Mouse (Mus musculus): ENCODE measurements around the gene Gsta4. TPM values are rescaled to one million over a fixed set of nuclear protein-coding genes. Genes with fewer than 3 reads are reported as not detected.
"Not testable (repeated sequence)": the region's sequence is repeated elsewhere in the genome, so short reads cannot be mapped to it uniquely, and the experiment has no call there.

Gene Gsta4
- 107 and 112 TPM in 2 replicates for polyA plus RNA-seq (2015; fragmentation: Nextera tagmentation; extraction: Ambion mirVana)

DNA sequence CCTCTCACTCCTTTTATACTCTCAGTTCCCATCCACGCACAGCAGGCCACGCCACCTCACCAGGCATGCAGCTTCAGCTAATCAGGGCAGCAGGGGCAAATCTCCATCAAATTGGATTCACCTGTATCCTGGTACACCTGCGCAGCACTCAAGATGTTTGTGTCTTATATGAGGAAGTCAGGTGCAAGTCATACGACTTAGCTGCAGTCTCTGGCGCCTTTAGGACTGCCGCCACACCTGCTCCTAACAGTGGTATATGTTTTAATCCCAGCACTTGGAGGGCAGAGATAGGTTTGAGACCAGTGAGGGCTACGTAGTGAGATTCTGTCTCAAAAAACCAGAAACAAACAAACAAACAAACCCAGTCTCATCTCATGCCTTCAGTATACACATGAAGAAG is at the start of gene Gsta4:
Gsta4 (plus strand) TSS at position 301 of the 400 bp plus-strand sequence.
- H3K27me3 ChIP-seq (replicated peaks; ENCODE audit: insufficient read depth, low read length); H3K27ac ChIP-seq (ENCODE audit: low read length); ATAC-seq; H3K4me3 ChIP-seq (ENCODE audit: low read depth, low read length); H3K4me1 ChIP-seq (ENCODE audit: insufficient read depth, low read depth, low read length); H3K36me3 ChIP-seq (ENCODE audit: insufficient read depth, low read length); DNase-seq (ENCODE audit: low spot score); H3K4me2 ChIP-seq (replicated peaks; ENCODE audit: low read depth, low read length); H3K9me3 ChIP-seq (ENCODE audit: low read length); H3K9ac ChIP-seq (replicated peaks; ENCODE audit: low read depth): not testable (repeated sequence)
- 88% methylated on average over 3 of the region's 7 CpGs for WGBS

DNA sequence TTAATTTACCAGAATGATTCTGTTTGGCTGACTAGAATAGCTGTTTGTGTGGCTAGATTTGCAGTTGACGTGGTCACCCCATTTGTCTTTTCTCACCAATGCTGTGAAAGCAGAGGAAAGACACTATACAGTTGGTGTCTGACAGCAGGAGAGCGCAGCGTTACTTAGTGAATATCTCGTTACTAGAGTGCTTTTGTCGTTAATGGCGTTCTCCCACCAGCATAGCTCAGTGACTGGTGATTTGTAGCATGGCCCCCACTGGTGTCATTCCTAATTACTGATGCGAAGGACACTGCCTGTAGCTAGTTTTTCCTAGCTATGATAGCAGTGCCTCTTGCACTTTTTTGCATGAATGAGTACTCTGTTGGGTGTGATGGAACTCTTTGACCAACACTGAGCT is 46.9 kb upstream of the Gsta4 start:
- no peaks in the 10 kb centered on the region for H3K4me1 ChIP-seq (ENCODE audit: insufficient read depth, low read depth, low read length)
- no peaks in the 10 kb centered on the region for H3K27me3 ChIP-seq (replicated peaks; ENCODE audit: insufficient read depth, low read length)
- no peak overlapping the region for H3K9ac ChIP-seq (replicated peaks; ENCODE audit: low read depth)
- WGBS: 80% methylated on average over 7 of the region's 7 CpGs
- ATAC-seq (no peak), DNase-seq (ENCODE audit: low spot score) (no peak)
- no peak overlapping the region for H3K4me3 ChIP-seq (ENCODE audit: low read depth, low read length)
- H3K27ac ChIP-seq (ENCODE audit: low read length): no peak overlapping the region
- H3K9me3 ChIP-seq (ENCODE audit: low read length): no peaks in the 10 kb centered on the region
- TF ChIP-seq CTCF (IDR thresholded peaks at IDR 0.05) (no peak), EP300 (IDR thresholded peaks at IDR 0.05) (no peak)
- no peak overlapping the region for H3K4me2 ChIP-seq (replicated peaks; ENCODE audit: low read depth, low read length)
- H3K36me3 ChIP-seq (ENCODE audit: insufficient read depth, low read length): 0 out of 2 replicates have a peak, but pooled peaks cover 9% of the 10 kb centered on the region

DNA sequence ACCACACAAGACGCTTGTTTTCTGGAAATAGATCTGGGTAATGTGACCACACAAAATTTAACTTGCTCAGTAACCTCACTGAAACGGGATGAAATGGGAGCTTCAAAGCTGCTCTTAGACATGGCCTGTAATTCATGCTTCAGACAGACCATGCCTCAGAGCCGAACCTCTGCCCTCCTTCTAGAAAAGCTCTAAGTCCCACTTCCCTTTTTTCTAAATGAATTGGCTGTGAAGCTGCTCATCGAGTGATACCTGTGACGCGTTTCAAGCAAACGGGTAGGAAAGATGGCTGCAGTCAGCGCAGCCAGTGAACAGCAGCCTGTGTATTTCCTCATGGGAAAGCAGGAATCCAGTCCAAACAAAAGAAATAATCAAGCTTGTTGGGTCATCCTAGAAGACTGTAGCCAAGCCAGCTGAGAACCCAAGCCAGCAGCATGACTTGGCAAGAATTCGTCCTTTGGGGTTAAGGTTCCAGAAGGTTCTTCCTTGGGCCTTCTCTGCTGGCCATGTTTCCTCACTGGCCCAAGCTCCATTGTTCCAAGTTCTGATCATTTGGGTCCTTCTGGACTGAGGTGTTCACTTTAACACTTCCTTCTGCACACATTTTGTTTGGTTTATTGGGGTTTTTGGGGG is 44.4 kb upstream of the Gsta4 start:
- whole genome bisulfite sequencing: 87% methylated on average over 9 of the region's 9 CpGs

DNA sequence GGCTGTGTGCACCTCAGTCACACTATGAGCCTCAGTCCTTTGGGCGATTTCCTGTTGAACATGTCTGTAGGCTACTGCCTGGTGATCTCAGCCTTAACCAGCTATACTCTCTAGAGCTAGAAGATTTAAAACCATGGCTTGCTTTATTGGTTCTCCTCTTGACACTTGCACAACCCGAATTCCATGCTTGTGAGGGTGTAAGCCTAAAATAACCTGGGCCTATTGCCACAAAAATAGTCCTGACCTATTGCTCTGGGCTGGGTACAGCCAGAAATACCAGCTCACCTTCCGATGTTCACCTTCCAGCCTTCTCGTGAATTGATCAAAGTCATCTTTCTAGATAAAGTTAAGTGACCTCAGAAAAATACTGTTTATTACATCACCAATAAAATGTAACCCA is 43.1 kb upstream of the Gsta4 start:
- TF ChIP-seq CTCF (IDR thresholded peaks at IDR 0.05) (no peak), EP300 (IDR thresholded peaks at IDR 0.05) (peak; percentile 25; the same call in 1 of the 2 replicates)
- no peaks in the 10 kb centered on the region for H3K9me3 ChIP-seq (ENCODE audit: low read length)
- H3K4me2 ChIP-seq (replicated peaks; ENCODE audit: low read depth, low read length): no peak overlapping the region
- H3K9ac ChIP-seq (replicated peaks; ENCODE audit: low read depth): no peak overlapping the region
- H3K27ac ChIP-seq (ENCODE audit: low read length): peak overlapping the region; percentile 62
- H3K27me3 ChIP-seq (replicated peaks; ENCODE audit: insufficient read depth, low read length): no peaks in the 10 kb centered on the region
- H3K36me3 ChIP-seq (ENCODE audit: insufficient read depth, low read length): peaks cover 19% of the 10 kb centered on the region
- no peaks in the 10 kb centered on the region for H3K4me1 ChIP-seq (ENCODE audit: insufficient read depth, low read depth, low read length)
- ATAC-seq (peak; percentile 78), DNase-seq (ENCODE audit: low spot score) (peak; percentile 68)
- 63% methylated on average over 4 of the region's 4 CpGs for WGBS
- no peak overlapping the region for H3K4me3 ChIP-seq (ENCODE audit: low read depth, low read length)

More for the DNA sequence above, 44.4 kb upstream of the Gsta4 start:
- Histone ChIP-seq H3K4me1 (ENCODE audit: insufficient read depth, low read depth, low read length) (no peaks in the 10 kb centered on the region), H3K9ac (replicated peaks; ENCODE audit: low read depth) (no peak overlapping the region), H3K9me3 (ENCODE audit: low read length) (no peaks in the 10 kb centered on the region), H3K27me3 (replicated peaks; ENCODE audit: insufficient read depth, low read length) (no peaks in the 10 kb centered on the region), H3K4me3 (ENCODE audit: low read depth, low read length) (no peak overlapping the region), H3K4me2 (replicated peaks; ENCODE audit: low read depth, low read length) (no peak overlapping the region), H3K27ac (ENCODE audit: low read length) (no peak overlapping the region), H3K36me3 (ENCODE audit: insufficient read depth, low read length) (peaks cover 16% of the 10 kb centered on the region)
- ATAC-seq (no peak), DNase-seq (ENCODE audit: low spot score) (no peak)
- no peak for TF ChIP-seq CTCF (IDR thresholded peaks at IDR 0.05)
- no peak for TF ChIP-seq EP300 (IDR thresholded peaks at IDR 0.05)

DNA sequence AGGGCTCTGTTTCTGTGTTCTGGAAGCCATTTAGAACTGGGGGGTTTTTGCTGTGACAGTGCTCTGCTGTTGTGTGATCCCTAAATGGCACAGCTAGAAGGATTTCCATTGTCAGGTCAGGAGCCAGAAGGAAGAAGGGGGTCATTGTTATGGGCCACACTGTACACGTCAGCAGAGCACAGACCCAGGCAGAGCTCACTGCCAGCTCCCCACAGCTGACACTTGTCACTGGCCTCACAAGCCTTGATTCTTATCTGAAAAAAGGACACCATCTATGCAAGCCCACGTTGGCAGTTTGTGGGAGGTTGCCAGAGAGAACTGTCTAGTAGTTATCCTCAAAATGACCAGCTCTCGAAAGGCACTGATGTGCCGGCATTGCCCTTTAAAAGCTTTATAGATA is 36.5 kb upstream of the Gsta4 start:
- no peak for ATAC-seq

DNA sequence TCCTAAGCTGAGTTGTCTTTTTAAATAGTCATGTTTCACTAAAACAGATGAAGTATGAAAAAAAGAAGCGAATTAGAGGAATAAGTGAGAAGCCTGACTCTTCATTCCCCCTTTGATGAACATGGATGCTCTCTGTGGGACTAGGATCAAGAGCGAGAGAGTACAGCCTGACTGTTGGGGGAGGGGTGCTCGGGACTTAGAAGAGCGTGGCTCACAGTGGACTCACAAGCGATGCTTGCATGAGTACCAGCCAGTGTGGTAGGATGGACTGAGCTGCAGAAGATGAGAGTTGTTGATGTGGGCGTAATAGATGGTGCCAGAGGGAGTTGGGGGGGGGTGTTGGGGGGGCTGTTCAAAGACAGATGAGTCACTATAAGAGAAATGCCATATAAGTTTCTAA is 35.9 kb upstream of the Gsta4 start:
- H3K4me2 ChIP-seq (replicated peaks; ENCODE audit: low read depth, low read length): no peak overlapping the region
- DNase-seq (ENCODE audit: low spot score) (no peak), ATAC-seq (no peak)
- H3K4me3 ChIP-seq (ENCODE audit: low read depth, low read length): no peak overlapping the region
- no peaks in the 10 kb centered on the region for H3K9me3 ChIP-seq (ENCODE audit: low read length)
- TF ChIP-seq EP300 (IDR thresholded peaks at IDR 0.05): no peak
- no peak overlapping the region for H3K9ac ChIP-seq (replicated peaks; ENCODE audit: low read depth)
- 84% methylated on average over 6 of the region's 6 CpGs for WGBS
- no peaks in the 10 kb centered on the region for H3K27me3 ChIP-seq (replicated peaks; ENCODE audit: insufficient read depth, low read length)
- peaks cover 11% of the 10 kb centered on the region for H3K36me3 ChIP-seq (ENCODE audit: insufficient read depth, low read length)
- H3K4me1 ChIP-seq (ENCODE audit: insufficient read depth, low read depth, low read length): no peaks in the 10 kb centered on the region
- H3K27ac ChIP-seq (ENCODE audit: low read length): no peak overlapping the region

More for the DNA sequence above, 36.5 kb upstream of the Gsta4 start:
- H3K27ac ChIP-seq (ENCODE audit: low read length): no peak overlapping the region
- no peak for DNase-seq (ENCODE audit: low spot score)
- no peaks in the 10 kb centered on the region for H3K9me3 ChIP-seq (ENCODE audit: low read length)
- H3K4me3 ChIP-seq (ENCODE audit: low read depth, low read length): no peak overlapping the region
- H3K36me3 ChIP-seq (ENCODE audit: insufficient read depth, low read length): peaks cover 16% of the 10 kb centered on the region
- TF ChIP-seq CTCF (IDR thresholded peaks at IDR 0.05) (no peak), EP300 (IDR thresholded peaks at IDR 0.05) (no peak)
- H3K4me1 ChIP-seq (ENCODE audit: insufficient read depth, low read depth, low read length): no peaks in the 10 kb centered on the region
- no peak overlapping the region for H3K4me2 ChIP-seq (replicated peaks; ENCODE audit: low read depth, low read length)
- no peak overlapping the region for H3K9ac ChIP-seq (replicated peaks; ENCODE audit: low read depth)
- 58% methylated on average over 4 of the region's 4 CpGs for WGBS
- H3K27me3 ChIP-seq (replicated peaks; ENCODE audit: insufficient read depth, low read length): no peaks in the 10 kb centered on the region
